Mouse (Mus musculus) embryo, embryonic 10.5 days (tissue): Measurements from ENCODE around the gene Fsip2.

Experiments used
- DNase-seq: peaks from one replicate; pipeline ENCODE4 v3.0.0-alpha.2; 2015; ENCODE audit warnings: low spot score

The Fsip2 gene

DNA sequence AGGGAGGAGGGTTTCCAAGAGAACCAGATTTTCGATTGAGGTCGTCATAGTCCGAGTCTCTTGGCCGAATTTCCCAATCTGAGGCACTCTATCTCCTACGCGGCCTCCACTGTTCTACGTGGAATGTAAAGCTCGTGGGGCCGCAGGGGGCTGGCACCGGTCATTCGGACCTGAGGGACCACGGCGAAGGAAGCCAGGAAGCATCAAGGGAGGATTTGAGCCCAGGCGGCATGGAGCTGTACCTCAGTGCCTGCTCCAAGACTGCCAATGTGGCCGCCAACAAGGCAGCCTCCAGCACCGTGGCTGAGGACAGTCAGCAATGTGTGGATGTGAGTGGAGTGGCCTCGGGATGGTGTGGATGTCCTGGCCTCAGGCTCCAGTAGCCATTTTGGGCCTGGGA is at the start of gene Fsip2:
Gene Fsip2 (plus strand): TSS at position 163 of the 400 bp plus-strand sequence.
- no peak for DNase-seq

DNA sequence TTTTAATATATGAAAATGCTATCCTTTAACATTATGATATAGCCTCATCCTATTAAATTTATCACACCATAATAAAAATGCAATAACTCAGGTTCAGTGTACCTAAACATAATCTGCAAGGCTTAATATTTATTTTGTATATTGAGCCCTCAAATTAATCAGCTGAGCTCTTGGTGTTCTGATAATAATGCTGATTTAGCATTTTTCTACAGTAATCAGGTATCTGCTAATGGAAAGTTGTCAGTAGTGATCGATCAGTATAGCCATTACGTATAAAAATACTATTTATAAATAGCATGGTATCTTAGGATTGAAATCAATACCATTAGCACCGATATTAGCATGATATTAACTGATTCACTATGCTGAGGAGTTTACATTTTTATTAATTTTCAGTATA is 20.0 kb downstream of the Fsip2 start:
- DNase-seq, result no peak

DNA sequence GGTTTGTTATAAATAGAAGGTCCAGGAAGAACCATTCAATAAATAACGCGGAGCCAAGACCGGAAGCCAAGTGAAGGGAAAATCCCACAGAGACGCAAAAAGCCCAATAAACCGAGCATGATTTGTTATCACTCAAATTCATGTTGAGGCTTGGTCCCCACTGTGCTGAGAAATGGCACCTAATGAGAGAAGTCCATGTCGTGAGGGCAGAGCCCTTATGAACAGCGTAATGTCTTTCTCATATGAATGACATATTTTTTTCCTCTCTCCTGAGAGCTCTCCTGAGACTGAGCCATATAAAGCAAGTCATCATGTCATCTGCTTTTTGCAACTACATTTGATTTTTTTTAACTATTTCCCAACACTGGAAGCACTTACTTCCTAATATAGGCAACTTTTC is 82.4 kb downstream of the Fsip2 start:
- DNase-seq, result no peak

DNA sequence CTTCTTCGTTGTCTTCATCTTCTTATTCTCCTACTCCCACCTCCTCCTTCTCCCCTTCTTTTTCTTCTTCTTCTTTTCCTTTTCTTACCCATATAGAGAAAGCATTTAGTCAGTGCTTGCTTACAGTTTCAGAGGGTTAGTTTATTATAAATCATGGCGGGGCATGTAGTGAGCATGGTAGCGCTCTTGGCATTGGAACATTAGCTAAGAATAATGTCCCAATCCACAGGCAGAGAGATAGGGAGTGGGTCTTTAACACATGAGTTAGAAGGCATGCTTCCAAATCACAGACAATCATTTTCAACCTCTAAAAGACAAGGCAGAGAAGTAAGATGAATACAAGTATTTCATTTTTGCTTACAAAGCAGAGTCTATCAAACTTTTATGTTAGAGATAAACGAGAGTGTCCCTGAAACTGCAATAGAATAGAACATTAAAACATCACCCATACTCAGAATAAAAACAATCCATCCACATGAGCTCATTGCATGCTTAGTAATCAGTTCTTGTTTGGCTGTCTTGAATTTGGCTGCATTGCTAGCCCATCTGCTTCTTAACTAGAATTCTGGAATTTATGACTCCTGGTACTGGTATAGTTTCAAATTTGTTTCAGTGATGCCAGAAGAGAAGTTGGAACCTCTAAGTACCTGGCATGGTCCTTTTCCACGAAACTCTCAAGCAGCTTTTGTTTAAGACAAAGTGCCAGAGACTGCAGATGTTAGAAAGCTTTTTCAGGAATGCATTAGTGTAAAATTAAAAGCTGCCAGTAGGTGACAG is 109.7 kb downstream of the Fsip2 start:
- no peak for DNase-seq
